Mouse (Mus musculus) right cerebral cortex, adult 2 months (tissue): ENCODE results near the gene Luc7l2.
"Not testable (repeated sequence)": the region's sequence is repeated elsewhere in the genome, so short reads cannot be mapped to it uniquely, and the experiment has no call there.

Experiments used
- DNase-seq, 2 experiments: peaks; one replicate each; pipeline ENCODE4 v3.0.0; 2021 to 2022; ENCODE audit warnings: low spot score in 2 of 2

The Luc7l2 gene

DNA sequence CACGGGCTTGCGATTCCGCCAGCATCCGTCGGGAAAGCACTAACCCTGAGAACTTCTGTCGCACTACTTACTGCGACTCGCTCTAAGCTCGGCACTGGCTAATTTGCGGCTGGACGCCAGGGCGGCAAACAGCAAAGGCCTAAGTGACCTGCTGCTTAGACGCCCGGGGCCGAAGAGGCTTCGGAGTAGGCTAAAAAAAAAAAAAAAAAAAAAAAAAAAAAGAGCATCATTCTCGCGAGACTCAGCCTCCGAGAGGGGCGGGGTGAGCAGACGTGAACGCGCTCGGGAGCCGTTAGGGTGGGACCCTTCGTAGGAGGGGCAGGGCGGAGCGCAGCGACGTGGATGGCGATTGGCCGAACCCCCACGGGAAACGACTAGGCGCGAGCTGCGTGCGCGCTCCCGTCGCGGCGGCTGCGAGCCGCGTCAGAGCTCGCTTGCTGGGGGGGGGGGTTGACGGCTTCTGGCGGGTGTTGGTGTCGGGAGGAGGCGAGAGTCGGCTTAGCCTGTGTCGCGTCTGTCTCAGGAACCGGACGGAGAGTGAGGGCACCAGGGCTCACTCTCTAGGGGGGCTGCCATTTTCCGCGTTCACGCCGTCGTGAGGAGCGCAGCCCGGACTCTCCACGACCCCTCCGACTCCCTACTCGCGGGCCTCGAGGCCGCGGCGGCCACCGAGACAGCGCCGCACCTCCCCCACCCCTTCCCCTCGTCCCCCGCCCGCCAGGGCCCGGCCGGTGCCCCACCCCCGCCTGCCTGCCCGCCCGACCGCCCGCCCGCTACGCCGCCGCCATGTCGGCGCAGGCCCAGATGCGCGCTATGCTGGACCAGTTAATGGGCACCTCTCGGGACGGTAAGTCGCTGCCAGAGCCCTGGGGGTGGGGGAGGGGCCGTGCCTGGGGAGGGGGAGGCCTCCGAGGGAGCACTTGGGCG is at the start of gene Luc7l2:
Gene Luc7l2 (plus strand): TSS at position 273 of the 927 bp plus-strand sequence.
- DNase-seq, result peak; percentile 91 to 92

DNA sequence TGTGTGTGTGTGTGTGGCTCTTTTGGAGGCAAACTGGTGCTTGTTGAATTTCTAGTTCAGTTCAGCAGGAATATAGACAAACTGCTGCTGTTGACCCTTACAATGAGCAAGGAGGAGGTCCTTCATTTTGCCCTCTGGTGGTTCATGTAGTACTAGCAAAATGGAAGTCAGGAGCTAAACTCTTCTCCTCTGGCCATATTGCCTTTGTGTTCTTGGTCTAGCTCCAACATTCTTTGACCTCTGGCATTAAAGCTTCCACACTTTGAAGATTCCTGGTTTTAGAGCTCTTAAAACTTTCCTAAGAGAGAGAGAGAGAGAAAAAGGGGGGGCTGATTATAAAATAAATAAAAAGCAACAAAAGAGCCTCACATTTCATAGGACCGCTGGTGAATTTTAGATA is 39.0 kb upstream of the Luc7l2 start:
- DNase-seq, result no peak

DNA sequence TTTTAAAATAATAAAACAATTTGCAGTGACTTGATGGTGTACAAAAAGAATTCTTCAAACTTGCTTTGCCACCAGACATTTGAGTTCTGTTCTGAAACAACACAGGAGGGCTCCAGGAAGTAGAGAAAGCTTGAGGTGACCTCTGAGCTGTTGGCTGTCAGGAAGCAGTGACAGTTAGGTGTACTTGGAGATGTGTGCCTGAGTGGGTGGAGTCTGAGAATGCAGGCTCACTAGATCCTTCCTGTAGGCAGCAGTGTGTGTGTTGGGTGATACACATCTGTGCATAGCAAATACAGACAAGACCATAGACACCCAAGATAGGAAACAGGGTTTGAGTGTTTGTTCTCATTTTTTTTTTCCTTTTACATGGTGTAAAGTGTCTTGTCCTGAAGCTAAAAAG is 38.3 kb upstream of the Luc7l2 start:
- no peak for DNase-seq

DNA sequence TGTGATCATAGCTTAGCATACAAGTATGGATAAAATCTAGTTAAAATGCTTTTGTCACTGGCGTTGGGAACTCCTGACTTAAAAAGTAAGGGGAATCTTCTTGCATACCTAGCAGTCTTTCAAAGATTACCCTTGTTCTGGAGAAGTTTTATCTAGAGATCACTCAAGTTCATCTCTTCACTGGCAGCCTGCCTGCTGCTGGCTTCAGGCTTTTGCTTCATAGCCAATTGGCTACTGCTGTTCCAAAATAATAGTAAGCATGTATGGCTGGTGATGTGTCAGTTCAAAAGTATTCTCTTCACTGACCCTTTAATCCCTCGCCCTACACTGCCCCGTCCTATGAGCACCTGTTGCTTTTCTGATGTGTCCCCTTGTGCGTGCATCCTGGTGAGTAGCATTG is 35.9 kb upstream of the Luc7l2 start:
- DNase-seq, result no peak

DNA sequence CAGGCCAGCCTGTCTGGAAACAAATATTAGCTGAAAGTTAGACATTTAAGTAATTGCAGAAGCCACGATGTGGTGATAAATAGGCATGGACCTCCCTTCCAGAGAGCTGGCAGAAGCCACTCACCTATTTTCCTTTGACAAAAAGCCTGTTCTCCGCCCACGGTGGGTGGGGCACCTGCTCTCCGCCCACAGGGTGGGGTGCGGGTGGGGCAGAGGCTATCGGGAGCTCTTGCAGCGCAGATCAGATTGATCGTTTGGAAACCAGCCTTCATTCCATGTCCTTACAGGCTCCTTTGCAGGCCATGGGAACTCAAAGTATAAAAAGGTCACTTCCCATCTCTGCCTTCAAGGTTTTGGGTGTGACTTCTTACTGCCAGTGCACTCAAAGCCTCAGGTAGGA is 27.3 kb upstream of the Luc7l2 start:
- DNase-seq, result no peak

DNA sequence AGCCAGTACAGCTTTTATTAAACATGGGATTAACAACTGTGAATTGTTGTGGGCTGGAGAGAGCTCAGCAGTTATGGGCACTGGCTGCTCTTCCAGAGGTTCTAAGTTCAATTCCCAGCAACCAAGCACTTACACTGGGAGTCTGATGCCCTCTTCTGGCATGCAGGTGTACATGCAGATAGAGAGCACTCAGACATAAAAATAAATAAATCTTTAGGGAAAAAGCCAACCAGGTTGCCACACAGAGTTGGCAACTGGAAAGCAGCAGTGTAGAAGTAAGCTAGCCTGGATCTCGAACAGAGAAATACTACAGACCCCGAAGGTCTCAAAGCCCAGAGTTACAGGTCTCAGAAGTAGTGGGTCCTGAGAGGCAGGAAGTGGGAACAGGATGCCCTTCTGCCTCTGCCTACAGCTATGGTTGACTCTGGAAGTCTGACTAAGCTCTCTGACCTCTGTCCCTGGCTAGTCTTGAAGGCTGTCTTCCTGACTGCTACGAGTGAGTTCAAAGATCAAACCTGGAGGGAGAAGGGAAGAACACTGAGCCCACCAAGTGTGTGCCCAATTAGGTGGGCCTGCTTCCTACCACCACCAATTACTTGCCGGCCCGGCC is 19.8 kb upstream of the Luc7l2 start:
- DNase-seq, result no peak

DNA sequence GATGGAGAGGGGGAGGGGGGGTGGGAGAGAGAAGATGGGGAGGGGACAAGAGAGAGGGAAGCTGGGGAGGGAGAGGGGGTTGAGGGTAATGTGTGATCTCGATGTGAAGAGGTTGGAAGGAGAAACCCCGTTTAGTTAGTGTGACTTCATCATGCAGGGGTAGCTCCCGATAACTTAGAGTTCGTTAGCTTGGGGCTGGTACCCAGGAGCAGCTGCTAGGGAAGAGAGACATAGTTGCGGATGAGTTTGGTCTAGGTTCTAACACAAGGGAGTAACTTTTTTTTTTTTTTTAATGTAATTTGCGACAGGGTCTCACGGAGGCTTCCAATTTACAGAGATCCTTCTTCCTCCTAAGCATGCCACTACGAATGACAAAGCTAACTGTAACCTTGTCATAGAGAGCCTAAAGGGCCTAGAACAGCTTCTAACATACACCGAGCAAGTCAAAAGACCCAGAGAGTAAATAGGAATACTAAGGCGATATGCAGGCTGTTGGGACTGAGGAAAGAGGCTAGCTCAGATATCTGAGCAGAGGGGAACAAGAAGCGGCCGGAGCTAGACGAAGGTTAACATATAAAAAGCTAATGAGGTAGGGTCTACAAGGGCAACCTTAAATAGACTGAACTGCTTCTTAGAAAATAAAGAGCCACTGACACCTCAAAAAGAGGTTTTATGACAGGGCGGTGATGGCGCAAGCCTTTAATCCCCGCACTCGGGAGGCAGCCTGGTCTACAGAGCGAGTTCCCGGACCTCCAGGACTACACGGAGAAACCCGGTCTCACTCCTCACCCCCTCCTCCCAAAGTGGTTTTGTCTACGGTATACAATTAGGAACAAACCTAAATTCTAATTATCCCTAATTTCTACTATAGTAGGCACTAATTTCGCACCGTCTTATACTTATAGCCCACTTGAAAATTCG is 18.4 kb upstream of the Luc7l2 start:
- DNase-seq, result peak in 1 of 2 experiments; percentile 51

DNA sequence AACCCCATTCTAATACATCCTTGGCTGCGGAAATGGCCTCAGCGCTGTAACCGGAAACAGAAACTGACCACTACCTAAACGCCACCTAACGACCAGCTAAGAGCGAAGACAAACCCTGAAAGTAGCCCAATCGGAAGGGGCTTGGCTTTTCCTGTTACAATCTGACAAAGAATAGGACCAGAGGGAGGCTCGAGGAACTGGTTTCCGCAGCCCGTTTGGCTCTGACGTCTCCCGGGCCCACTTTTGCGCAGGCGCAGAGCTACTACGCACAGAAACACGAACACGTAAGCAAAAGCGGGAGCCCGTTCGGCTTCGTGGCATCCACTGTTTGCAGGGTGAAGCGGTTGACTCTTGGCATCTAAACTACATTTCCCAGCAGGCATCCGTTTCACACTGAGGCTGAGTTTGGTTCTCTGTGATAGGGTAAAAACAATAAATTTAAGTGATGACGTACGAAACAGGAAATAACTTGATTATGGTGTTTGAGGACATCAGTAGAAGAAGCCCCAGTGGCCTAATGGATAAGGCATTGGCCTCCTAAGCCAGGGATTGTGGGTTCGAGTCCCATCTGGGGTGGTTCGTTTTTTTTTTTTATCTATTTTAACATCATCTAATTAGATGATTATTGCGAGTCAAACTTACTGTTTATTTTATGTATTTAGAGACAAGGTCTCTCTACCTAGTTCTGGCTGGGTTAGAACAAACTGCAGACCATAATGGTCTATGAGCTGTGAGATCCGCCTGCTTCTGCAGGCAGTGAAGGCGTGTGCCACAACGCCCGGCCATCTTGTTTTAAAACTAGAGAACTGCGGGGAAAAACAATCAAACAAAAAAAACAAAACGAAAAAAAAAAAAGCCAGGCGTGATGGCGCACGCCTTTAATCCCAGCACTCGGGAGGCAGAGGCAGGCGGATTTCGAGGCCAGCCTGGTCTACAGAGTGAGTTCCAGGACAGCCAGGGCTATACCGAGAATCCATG is 17.4 kb upstream of the Luc7l2 start, which contains the start of gene Fmc1:
Gene Fmc1 (plus strand): TSS at position 75 of the 978 bp plus-strand sequence.
- DNase-seq, result peak; percentile 99

DNA sequence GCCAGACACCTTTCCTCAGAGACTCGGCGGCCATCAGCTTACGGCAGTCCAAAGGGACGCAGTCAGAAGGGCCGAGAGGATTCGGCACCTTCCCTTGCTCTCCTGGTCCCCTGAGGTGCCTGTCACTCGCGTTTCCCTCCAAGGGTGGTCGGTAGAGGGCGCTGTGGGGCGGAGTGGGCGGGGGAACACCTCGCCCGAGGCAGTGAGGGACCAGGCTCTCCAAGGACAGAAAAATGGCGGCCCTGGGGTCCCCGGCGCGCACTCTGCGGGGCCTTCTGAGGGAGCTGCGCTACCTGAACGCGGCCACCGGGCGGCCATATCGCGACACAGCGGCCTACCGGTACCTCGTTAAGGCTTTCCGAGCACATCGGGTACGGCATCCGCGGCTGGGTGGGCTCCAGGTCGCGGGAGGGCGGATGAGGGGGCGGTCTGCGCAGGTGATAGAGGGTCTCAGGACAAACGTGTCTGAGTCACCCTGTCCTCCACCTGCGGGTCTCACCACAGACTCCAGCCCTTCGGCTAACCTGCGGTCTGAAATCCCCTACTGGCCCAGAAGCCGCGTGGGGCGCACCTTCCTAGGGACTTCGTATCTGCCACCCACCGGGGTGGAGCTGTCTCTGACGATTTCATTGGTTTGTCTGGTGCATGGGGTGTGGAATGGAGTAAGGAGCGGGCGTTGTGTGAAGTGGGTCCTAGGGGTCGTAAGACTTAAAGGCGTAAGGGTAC is 16.3 kb upstream of the Luc7l2 start:
- DNase-seq, result peak; percentile 90 to 99

DNA sequence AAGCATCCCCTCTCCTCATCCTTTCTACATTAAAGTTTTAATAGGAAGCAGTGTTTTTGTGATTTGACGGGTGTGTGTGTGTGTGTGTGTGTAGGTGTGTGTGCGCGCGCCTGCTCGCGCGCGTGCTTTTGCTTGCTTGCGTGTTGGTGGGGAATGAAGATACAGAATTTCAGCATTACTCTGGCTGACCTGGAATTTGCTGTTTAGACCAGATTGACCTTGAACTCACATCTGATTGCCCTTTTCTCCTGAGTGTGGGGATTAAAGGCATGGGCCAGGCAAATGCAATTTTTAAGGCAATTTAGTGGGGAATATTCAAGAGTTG is 15.8 kb upstream of the Luc7l2 start:
- DNase-seq, result no peak

DNA sequence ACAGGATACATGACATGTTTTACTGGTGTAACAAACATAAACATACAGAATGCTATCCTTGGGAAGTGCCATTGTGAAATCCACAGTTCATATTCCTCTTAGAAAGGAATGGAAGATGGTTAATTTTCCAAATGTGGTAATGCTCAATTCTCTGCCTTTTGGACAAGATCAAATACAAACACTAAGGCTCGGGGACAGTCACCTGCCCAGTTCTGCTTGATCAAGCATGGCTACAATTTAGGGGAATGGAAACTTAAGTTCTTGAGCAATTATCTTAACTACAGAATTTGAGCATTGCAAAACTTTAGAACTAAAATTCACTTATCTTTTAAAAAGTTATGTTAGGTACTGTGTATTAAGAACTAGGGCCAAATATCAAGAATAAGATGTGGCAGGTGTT is 15.3 kb upstream of the Luc7l2 start:
- no peak for DNase-seq

DNA sequence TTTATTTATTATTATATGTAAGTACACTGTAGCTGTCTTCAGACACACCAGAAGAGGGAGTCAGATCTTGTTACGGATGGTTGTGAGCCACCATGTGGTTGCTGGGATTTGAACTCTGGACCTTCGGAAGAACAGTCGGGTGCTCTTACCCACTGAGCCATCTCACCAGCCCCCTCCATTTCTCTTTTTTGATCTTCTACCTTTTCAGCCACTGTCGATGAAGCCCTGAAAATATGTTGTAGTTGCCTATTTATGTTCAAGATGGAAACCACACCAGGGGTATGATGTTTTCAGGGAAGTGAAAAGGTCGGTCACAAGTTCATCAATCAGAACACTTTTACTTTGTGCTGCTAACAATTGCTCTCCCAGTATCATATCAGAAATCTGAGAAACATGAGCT is 7.0 kb upstream of the Luc7l2 start:
- DNase-seq, result not testable (repeated sequence)

DNA sequence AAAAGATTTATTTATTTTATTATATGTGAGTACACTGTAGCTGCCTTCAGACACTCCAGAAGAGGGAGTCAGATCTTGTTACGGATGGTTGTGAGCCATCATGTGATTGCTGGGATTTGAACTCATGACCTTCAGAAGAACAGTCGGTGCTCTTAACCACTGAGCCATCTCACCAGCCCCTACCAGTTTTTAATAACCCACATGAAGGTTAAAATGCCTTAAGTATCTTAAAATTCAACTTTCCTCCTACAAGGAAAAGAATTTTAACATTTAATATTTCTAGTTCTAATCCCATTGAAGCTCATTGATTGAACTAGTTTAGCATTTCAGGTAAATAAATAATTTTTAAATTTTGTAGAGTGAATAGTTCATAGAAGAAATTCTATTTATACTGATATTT is 4.1 kb upstream of the Luc7l2 start:
- DNase-seq, result not testable (repeated sequence)

DNA sequence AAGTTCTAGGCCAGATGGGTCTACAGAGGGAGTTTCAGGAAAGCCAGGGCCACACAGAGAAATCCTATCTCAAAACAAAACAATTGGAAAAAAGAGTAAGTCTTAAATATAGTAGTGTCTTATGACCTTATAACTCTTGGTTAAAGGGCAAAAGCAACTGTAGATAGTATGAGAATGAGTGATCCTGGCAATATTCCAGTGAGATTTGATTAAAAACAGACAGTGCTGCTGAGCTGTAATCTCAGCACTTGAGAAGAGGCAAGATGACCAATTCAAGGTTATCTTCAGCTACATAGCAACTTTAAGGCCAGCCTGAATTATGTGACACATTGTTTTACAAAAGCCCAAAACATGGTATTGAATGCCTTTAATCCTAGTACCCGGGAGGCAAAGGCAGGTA is 3.4 kb upstream of the Luc7l2 start:
- no peak for DNase-seq

DNA sequence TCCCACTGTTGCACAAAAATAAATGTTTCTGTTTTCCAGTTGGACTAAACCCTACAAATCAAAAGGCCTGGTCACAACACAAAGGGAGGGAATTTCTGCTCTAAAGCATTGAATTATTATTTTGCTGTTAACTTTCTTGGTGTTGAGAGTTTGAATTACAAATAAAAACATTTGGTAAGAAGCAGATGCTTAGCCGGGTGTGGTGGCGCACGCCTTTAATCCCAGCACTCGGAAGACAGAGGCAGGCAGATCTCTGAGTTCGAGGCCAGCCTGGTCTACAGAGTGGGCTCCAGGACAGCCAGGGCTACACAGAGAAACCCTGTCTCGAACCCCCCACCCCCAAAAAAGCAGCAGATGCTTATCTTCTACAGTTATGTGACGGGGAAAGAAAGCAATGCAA is 2.5 kb upstream of the Luc7l2 start:
- not testable (repeated sequence) for DNase-seq

DNA sequence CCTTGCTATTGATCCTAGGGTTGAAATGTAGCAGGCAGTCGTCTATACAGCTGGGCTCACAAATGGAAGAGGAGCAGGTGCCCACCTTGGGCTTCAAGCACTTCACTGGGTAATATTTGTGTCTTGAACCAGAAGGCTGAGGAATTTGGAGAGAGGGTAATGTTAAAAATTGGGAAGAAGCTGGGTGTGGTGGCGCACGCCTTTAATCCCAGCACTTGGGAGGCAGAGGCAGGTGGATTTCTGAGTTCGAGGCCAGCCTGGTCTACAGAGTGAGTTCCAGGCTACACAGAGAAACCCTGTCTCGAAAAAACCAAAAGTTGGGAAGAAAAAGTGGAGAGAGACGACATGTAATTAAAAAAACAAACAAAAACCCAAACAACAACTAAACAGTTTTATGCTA is 1.3 kb upstream of the Luc7l2 start:
- DNase-seq, result not testable (repeated sequence)

DNA sequence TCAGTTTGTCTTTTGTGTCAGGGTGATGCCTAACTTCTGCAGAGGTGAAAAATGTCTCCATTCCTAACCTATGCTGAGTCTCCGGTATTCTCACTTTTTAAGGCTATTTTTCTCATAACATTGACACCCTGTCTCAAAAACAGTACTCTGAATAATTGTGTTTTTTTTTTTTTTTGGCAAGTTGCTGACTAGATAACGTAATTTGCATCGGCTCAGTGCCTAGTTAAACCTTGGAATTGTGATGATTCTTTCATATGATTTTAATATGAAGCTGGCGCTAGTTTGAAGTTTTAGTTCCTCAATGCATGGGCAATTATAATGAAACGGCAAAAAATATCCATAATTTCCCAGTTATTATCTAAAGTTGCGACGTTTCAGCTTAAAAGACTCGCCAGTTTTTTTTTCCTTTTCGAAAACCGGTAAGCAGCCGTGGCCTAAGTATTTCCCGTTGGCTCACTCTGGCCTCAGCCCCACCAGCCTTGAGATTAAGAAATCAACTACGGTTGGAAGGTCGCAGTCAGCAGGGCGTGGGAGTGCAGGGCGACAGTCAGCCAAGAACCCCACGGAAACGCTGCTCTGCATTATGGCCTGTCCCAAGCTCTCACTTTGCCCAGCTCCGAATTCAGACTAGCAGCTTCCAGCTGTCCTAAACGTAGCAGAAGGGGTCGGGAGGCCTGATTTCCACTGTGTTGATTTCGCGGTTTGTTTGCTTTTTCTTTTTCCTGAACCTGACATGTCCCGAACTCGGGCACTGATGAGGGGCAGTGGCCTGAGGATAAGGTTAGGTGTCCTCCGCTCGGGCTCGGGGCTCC is 678 bp upstream of the Luc7l2 start:
- DNase-seq, result peak in 1 of 2 experiments; percentile 79

DNA sequence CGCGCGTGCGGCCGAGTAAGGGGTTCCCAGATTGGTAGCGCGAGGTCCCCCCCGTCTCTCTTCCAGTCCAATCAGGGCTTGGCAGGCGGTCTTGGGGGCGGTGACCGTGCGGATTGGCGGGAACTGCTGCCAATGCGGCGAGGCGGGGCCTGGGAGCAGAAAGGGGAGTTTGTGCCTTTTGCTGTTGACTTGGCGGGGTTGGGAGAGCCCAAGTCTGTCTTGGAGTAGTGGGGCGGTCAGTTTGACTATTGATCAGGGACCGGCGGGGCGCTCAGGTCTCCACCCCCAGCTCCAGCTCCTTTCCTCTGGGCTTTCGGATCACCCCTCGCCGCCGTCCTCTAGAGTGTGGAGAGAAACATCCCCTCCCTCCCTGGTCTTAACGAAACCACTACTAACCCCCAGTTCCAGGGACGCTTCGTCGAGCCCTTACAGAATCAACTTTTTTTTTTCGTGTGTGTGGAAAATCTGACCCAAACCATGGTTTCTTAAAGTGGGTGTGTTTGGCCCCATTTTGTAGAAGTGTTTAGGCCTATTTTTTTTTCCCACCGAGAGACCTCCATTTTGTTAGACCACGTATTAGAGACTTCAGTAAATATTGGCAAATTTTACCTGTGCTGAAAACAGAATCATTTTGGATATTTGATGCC is 978 bp downstream of the Luc7l2 start:
- DNase-seq, result peak; percentile 95 to 98

DNA sequence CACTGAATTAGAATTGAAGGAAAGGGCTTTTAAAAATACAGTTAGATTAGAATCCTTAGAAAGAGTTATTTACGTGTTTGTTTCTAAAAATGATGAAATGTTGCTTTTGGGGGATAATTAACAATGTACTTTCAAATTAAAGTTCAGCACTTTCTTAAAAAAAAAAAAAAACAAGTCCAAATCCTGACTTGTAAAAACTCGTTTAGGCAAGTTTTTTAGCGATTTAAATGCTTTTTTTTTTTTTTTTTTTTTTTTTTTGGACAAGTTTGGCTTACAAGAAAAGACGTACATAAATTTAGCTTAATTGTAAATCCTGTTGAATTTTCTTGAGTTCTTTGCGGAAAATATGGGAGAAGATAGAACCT is 1.5 kb downstream of the Luc7l2 start:
- DNase-seq, result no peak
